Mouse (Mus musculus) NIH3T3 (cell line): ENCODE results near the gene Tulp1.
"Not testable (repeated sequence)": the region's sequence is repeated elsewhere in the genome, so short reads cannot be mapped to it uniquely, and the experiment has no call there.

Experiments used
- DNase-seq: peaks from one replicate; pipeline ENCODE4 v3.0.0-alpha.2; 2012; ENCODE audit warnings: low read depth

Gene Tulp1

DNA sequence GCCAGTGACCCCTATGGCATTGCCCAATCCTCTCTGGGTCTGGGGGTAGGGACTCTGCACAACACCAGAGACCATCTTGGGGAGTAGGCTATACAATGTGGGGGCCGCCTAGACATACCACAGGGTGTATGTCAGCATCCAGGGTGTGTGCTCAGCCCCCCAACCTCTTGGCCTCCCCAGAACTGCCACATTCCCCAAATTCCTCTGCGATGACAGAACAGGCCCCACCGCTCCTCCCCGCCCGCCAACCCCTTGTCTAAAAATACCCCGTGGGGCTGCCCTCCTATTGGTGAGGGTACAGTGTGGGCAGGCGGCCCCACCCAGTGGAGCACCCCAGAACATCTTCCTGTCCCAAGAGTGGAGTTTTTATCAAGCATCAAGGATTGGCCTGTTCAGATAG lies 24.4 kb downstream of the Tulp1 start:
- peak; percentile 69 for DNase-seq

DNA sequence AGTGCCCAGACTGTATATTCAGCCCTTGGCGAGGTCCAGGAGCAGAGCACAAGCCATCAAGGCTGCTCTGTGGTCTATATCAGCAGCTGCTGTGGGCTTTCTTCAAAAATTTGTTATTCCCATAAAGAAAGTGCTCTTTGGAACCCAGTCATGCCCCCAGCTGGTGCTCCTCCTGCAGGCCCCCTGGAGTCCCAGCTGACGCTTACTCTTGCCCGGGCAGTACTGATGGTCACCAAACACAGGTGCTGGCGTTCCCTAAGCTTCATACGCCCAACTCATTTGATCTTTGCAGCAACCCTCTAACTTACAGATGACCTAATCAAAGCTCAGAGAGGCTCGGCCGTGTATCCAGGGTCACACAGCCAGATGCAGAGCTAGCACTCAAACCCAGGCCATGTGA lies 27.5 kb downstream of the Tulp1 start:
- DNase-seq = no peak

DNA sequence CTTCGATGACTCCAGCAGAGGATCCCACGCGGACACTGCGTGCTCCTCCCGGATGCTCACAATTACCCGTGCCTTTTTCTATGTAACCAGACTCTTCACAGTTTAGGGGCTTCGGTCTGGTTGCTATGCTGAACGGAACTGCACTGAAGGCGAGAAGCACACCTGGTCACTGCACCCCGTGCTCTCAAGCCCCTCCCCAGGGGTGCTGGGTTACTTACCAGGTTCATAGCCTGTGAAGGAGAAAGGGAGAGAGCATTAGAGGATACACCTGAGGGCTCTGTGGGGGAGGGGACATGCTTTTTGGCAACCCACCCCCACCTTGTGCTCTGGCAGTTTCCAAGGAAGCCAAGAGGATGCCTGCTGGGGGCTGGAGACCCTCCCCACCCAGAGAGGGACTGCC lies 29.8 kb downstream of the Tulp1 start:
- DNase-seq = no peak

DNA sequence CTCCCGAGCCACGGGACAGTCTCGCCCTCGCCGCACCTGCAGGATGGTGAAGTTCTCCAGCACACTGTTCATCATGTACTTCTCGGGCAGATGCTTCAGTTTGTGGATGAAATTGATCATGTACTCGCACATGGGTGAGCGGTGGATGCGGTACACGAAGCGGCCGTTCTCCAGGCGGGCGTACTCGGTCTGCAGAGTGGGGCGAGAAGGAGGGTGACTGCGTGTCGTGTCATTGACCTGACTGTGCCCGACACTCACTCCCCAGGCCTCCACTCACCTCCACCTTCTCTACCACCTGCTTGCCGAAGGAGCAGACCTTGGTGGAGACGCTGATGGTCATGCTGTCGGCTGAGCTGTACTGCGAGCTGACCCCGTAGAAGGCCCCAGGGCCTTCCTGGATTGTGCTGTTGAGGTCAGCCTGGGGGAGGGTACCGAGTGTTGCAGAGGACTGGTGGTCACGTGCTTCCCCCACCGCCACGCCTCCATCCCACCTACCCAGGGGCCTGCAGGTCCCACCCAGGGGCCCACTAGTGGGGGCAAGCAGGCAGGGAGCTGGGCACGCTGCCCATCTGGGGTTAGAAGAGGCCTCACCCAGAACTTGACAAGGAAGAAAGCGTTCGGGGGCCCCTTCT lies 32.0 kb downstream of the Tulp1 start:
- DNase-seq = no peak

DNA sequence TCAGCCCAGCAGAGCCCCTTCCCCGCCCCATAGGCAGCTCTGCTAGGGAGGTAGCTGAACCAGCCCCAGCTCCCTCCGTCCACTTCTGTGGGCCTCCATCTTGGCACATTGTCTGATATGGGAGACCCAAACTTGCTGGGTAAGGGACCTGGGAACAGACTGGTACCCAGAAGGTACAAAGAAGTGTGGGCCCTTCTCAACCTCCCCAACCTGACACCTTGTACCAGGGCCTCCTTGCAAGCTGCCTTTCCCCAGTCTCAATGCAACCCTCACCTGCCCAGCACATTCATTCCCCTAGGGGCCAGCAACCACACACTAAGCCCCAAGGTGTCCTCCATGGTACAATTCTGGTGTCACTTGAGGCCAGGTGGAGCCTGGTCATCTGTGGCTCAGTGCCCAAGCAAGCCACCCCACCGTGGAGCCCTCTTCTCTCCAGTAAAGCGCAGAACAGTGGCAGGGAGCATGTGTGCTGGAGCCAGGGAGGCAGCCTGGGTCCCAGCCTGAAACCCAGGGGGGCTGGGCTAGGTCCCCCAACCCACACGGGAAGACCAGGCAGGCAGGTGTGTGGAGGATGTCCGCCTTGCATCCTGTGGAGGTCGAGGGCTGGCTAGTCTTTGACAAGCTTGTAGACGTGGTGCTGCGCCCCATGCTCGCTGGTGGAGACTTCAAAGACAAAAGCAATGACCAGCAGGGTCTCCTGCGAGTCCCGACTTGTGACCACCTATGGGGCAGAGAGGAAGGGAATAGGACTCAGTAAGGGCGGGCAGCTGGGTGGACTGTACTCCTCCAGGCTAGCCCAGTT lies 32.7 kb downstream of the Tulp1 start:
- peak; percentile 32 for DNase-seq

DNA sequence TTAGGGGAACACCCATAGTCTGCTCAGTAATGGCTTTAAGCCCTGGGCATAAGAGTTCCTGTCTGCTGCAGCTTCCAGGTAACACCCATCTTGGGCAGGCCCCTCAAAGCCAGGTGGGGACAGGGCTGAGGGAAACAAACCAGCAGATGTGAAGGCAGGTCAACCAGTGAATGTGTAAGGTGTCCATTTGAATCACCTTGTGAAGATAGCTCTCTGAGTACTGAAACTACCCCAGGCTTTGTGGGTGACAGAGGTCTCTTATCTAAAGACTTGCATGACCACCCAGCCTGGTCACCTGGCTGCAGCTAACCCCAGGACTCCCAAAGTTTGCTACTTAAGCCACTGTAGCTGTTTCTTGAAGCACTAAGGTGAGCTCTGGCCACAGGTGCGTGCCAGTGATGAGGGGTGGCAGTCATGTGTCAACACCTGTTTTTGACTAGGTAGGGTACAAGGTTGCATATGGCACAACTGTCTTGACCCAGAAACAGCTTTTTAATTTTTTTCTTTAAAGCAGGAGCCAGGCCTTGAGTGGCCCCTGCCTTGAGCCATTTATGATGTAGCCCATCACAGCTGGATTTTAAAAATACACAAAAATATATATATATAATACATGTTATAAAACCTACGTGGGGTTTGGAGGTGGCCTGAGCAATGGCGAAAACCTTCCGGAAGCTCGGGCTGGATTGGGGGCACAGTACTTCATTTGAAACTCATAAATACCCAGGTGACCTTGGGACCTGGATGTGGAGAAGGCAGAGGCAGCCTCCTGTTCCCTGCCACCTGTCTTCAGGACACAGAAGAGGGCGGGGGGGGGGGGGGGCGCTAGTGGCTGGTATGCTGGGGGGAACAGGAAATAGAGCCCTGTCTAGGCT lies 33.5 kb downstream of the Tulp1 start:
- DNase-seq = peak; percentile 57

DNA sequence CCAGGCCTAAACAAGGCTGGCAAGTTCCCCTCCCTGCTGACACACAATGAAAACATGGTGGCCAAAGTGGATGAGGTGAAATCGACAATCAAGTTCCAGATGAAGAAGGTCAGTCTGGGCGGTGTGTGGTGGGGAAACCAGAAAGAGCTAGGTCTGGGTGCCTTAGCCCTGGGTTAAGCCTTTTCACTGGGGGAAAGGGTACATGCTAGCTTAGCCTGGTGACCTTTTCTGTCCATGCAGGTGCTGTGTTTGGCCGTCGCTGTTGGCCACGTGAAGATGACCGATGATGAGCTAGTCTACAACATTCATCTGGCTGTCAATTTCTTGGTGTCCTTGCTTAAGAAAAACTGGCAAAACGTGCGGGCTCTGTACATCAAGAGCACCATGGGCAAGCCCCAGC lies 34.4 kb downstream of the Tulp1 start:
- peak; percentile 48 for DNase-seq

- peak; percentile 54 for DNase-seq
Measured at GRCm38 (mm10) chr17:28330232-28330546, 34.8 kb downstream of the Tulp1 start.

DNA sequence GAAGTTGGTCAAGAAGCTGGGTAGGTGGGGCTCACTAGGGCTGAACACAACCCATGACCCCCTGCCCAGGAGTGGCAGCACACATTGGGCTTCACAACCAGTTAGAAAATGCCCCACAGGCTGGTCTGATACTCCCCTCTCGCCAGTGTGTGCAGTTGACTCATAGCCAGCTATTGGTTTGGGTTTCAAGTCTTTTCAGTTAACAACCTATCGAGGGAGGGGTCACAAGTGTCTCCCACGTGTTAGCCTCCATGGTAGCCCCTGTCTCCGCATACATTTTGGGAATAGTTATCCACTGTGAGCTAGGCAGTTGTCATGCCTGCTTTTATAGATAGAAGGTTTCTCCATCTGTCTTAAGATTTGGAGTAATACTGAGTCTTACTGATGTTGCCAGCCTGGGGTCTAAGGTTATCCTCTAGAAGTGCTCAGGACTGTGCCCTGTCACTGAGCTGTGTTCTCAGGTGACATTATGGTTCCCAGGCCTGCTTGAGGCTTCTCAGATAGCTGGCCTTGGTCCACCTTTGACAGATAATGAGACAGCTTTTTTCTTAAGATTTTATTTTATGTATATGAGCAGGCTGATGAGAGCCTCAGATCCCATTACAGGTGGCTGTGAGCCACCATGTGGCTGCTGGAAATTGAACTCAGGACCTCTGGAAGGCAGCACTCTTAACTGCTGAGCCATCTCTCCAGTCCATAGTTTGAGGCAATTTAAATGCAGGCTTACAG lies 35.4 kb downstream of the Tulp1 start:
- peak; percentile 67 for DNase-seq

DNA sequence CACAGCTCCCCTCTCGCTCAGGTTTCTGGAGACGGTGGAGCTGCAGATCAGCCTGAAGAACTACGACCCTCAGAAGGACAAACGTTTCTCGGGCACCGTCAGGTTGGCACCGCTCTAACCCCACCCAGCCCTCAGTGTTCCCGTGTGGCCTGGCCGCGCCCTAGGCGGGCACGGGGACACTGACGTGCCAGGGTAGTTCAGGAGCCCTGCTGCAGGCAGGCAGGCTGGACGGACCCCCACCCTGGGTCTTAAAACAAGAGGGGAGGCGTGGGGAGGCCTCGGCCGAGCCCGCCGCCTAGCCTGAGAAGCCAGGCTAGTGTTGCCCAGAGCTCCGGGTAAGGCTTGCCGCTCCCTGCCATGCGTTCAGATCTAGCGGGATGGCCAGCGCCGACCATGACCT lies 36.1 kb downstream of the Tulp1 start:
- DNase-seq = peak; percentile 52

DNA sequence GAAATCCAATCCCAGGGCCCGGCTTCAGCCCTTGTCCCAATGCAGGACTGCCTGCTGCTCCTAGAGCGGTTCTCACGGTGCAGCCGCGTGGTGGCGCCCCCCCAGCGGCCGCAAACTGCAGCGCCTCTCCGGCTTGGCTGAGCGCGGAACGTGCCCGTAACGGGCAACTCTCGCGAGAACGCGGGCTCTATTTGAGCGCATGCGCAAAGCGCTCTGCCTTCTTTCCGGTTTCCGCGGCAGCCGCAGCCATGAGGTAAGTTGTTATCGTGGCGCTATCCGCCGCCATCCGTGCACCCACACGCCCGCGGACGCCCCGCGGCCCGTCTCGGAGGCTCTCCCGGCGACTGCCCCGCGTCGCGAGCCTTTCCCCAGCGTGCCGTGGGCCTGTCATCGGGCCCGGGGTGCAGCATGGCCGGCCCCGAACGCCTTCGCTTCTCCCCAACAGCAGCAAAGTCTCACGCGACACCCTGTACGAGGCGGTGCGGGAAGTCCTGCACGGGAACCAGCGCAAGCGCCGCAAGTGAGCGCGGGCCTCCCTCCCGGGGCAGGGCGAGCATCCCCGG lies 36.6 kb downstream of the Tulp1 start, which contains the start of gene Rpl10a:
TSS of gene Rpl10a (plus strand) at position 106 of the 563 bp plus-strand sequence.
- DNase-seq = peak; percentile 99

GRCm38 (mm10) chr17:28327673-28328325 lies 37.2 kb downstream of the Tulp1 start:
- DNase-seq = no peak

- DNase-seq = no peak
Measured at GRCm38 (mm10) chr17:28326951-28327350, 38.1 kb downstream of the Tulp1 start.

GRCm38 (mm10) chr17:28325751-28326150 lies 39.3 kb downstream of the Tulp1 start:
- DNase-seq = no peak

DNA sequence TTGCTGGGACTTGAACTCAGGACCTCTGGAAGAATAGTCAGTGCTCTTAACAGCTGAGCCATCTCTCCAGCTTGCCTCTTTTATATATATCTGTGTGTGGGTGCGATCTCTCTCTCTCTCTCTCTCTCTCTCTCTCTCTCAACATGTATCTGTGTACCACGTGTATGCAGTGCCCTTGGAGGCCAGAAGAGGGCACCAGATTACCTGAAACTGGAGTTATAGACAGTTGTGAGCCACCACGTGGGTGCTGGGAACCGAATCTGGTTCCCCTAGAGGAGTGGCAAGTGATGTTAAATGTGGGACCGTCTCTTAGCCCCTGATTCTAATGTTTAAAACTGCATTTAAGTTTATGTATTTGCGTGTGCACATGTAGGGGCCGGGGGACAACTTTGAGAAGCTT lies 40.6 kb downstream of the Tulp1 start:
- not testable (repeated sequence) for DNase-seq

DNA sequence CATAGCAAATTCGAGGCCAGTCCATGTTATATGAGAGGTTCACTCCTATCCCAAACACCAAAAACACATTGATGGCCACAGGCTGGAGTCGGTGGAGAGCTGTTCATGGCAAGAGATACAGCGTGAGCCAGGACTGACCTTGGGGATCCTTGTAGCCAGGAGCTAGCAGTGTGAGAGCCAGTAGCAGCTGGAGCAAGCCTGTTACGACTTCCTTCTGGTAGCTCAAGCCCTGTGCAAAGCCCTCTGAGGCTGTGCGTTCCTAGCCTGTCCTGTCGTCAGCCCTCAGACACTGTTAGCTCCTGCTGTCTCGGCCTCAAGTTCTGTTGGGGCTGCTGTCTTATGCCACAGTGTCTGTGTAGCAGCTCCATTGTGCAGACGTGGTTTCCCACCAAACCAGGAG lies 41.2 kb downstream of the Tulp1 start:
- DNase-seq = no peak

DNA sequence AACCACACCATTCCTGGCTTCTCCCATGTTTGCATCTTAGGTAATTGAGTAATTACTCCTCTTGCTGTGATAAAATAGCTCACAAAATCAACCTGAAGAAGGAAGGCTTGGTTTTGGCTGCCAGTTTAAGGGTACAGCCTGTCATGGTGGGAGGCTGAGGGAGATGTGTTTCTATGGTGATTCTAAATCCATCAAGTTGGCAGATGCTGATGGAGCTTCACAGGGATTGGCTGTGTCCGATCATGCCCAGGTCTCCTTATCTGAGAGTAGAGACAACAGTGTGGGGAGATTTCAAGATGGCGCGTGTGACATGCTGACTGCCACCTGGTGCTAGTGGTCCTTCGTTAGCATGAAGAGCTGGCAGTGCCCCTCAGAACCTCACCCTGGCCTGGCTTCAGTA lies 43.3 kb downstream of the Tulp1 start:
- no peak for DNase-seq

DNA sequence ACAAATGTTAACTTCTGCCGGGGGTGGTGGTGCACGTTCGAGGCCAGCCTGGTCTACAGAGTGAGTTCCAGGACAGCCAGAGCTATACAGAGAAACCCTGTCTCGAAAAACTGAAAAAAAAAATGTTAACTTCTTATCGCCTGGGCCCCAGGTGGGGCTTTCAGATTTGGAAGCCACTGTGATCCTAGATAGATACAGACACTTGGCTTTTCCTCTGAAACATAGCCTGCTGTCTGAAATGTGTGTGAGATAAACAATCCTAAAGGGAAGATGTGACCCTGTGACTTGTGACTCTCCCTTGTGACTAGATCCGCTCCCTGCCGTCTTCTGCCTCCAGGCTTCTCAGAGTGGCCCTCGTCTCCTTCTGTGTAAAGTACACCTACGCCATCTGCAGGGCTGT lies 47.3 kb downstream of the Tulp1 start:
- no peak for DNase-seq

DNA sequence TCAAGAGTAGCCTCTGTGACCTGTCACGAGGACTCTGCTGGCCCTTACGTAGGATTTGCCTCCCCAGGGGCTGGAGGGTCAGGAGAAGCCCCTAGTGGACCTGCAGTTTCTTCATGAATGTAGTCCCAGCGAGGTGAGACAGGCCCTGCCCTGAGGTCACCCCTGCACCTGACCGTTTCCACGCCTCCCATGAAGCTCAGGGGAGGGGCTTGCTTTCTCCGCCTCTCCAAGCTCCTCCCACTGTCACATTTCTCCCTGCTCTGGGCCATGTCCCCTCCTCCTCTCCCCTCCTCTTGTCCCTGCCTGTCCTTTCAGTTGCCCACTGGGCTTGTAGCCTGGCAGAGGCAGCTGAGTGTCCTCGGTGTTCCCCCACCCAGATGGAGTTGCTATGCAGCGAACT lies 47.9 kb downstream of the Tulp1 start:
- DNase-seq = no peak

- no peak for DNase-seq
Measured at GRCm38 (mm10) chr17:28316476-28316875, 48.5 kb downstream of the Tulp1 start.

DNA sequence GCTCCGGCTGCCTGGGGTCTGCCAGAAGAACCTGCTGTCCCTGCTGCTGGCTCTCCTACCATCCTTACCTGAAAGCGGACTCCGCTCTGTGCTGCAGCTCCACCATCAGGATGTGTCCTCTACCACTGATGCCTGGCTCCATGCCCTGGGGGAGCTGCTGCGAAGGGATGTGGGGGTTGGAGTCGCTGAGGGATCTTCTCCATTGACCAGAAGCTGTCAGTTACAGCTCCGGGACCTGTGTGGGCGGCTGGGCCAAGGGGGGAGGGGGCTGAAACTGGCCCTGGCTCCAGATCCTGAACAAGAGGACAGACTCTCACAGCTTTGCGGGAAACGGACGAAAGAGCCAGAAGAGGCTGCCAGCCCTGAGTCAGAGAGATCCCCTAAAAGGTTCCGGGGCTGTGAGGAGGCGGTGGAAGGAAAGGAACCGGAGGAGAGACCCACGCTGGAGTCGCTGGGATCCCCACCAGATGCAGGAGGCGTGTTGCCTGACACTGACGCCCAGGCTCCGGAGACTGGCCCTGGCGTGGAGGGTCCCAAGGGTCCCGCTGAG lies 49.3 kb downstream of the Tulp1 start:
- no peak for DNase-seq
